Mouse (Mus musculus) intestine, embryonic 14.5 days (tissue): ENCODE measurements around the gene Rsph1. TPM values are rescaled to one million over a fixed set of nuclear protein-coding genes. Genes with fewer than 3 reads are reported as not detected.

Source experiments
- ATAC-seq: fragments of 200-750 bp; cut with Nextera tagmentation; replicated peaks from 2 replicates; pipeline ENCODE4 v1.8.0; 2017; ENCODE audit warnings: low read depth, moderate number of reproducible peaks, moderate TSS enrichment, moderate library complexity; ENCODE audit not compliant: low FRiP score, low TSS enrichment
- DNase-seq: peaks from one replicate; pipeline ENCODE4 v3.0.0-alpha.2; 2018; ENCODE audit warnings: low spot score
- H3K27ac ChIP-seq: fragments of 300-500 bp; sonication (generic); 2 replicates; pipeline ENCODE4 v1.5.1; 2014; ENCODE audit warnings: low read depth, mild to moderate bottlenecking, control low read depth
- H3K27me3 ChIP-seq: fragments of 300-500 bp; sonication (generic); replicated peaks from 2 replicates; pipeline ENCODE4 v1.6.1; 2014; ENCODE audit warnings: low read length, control low read depth; ENCODE audit not compliant: control insufficient read depth, insufficient read depth
- H3K36me3 ChIP-seq: fragments of 300-500 bp; sonication (generic); 2 replicates; pipeline ENCODE4 v1.6.1; 2014; ENCODE audit warnings: low read length, control low read depth; ENCODE audit not compliant: control insufficient read depth, insufficient read depth
- H3K4me1 ChIP-seq: fragments of 300-500 bp; sonication (generic); replicated peaks from 2 replicates; pipeline ENCODE4 v1.6.1; 2014; ENCODE audit warnings: low read length, control low read depth, mixed read lengths; ENCODE audit not compliant: control insufficient read depth, insufficient read depth
- H3K4me2 ChIP-seq: fragments of 300-500 bp; sonication (generic); 2 replicates; pipeline ENCODE4 v1.6.1; 2014; ENCODE audit warnings: low read length
- H3K4me3 ChIP-seq: fragments of 300-500 bp; sonication (generic); 2 replicates; pipeline ENCODE4 v1.5.1; 2014; ENCODE audit warnings: low read depth, low read length, control low read depth, mixed read lengths
- H3K9ac ChIP-seq: fragments of 300-500 bp; sonication (generic); 2 replicates; pipeline ENCODE4 v1.6.1; 2014; ENCODE audit warnings: mild to moderate bottlenecking, low read length
- H3K9me3 ChIP-seq: fragments of 300-500 bp; sonication (generic); 2 replicates; pipeline ENCODE4 v1.6.1; 2016; ENCODE audit warnings: low read length, control low read depth; ENCODE audit not compliant: control insufficient read depth
- WGBS: fragments of 180-500 bp; shearing (Covaris S2); extraction: QIAGEN DNeasy Blood & Tissue Kit; methylation state at CpG from one replicate; pipeline ENCODE4 v1.1.7; 2014; 5-methylcytosine and 5-hydroxymethylcytosine counted together
- polyA plus RNA-seq: library from polyadenylated mRNA; unstranded; fragments of >200 nt; fragmentation: Nextera tagmentation; extraction: Ambion mirVana; gene quantifications from 2 replicates; pipeline ENCODE4 v1.2.1, GENCODE M21; 2014

The Rsph1 gene
- polyA plus RNA-seq, 1 experiment from 2014 or later: 0.80 TPM

DNA sequence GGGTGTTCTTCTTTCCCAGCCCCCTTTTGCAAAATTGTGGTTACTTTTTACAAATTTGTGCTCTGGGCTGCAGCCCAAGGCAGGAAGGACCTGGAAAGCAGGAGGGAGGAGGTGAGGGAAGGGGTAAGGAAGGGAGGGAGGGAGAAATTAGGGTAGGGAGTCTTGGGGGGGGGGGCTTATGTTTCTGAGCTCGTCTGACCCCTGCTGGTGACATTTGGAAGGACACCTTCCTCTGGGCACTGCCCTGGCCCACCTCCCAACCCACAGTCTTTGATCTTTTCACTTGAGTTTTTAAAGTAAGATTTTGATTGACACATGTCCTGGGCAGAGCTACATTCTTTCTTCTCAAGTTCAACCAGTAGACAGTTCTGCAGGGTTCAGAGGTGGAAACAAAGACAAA is 34.4 kb downstream of the Rsph1 start:
- Histone ChIP-seq H3K27ac (no peak overlapping the region), H3K4me3 (no peak overlapping the region), H3K27me3 (no peaks in the 10 kb centered on the region), H3K4me2 (no peak overlapping the region), H3K4me1 (no peaks in the 10 kb centered on the region), H3K36me3 (no peaks in the 10 kb centered on the region), H3K9ac (no peak overlapping the region), H3K9me3 (no peaks in the 10 kb centered on the region)
- no peak for DNase-seq
- ATAC-seq: no peak
- WGBS: 0% methylated on average over 1 of the region's 1 CpGs

- no peak overlapping the region for H3K4me2 ChIP-seq
- H3K4me3 ChIP-seq: no peak overlapping the region
- WGBS: 82% methylated on average over 8 of the region's 8 CpGs
- no peaks in the 10 kb centered on the region for H3K4me1 ChIP-seq
- no peaks in the 10 kb centered on the region for H3K27me3 ChIP-seq
- no peaks in the 10 kb centered on the region for H3K36me3 ChIP-seq
- H3K27ac ChIP-seq: no peak overlapping the region
- DNase-seq (no peak), ATAC-seq (no peak)
- H3K9ac ChIP-seq: no peak overlapping the region
- H3K9me3 ChIP-seq: no peaks in the 10 kb centered on the region
Measured at GRCm38 (mm10) chr17:31241156-31241555, 36.0 kb downstream of the Rsph1 start.

DNA sequence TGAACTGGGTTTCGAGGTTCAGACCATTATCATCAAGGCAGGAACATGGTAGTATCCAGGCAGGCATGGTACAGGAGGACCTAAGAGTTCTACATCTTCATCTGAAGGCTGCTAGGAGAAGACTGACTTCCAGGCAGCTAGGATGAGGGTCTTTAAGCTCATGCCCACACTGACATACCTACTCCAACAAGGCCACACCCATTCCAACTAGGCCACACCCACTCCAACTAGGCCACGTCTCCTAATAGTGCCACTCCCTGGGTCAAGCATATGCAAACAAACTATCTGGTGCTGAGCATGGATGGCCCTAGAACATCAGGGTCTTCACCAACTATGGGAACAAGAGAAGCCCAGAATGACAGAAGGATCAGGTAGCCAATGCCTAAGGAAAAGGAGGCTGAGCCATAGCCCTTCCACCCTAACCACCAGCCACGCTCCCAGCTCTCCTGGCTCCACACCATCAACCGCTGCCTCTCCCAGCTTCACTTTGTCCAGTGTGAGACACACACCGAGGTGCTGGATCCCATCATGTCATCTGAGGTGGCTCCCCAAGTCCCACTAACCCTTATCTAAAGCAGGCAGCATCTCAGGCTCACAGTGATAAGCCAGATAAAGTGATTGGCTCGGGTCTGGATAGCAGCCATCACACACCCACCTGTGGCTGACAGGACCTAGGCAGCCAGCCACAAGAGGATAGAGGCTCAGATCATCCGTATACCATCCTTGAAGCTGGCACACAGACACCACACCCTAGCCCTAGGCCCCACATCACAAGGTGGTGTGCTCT is 38.8 kb downstream of the Rsph1 start:
- Histone ChIP-seq H3K27me3 (no peaks in the 10 kb centered on the region), H3K9ac (no peak overlapping the region), H3K9me3 (no peaks in the 10 kb centered on the region), H3K4me3 (no peak overlapping the region), H3K4me1 (no peaks in the 10 kb centered on the region), H3K27ac (no peak overlapping the region), H3K36me3 (no peaks in the 10 kb centered on the region), H3K4me2 (no peak overlapping the region)
- WGBS: 82% methylated on average over 7 of the region's 7 CpGs
- no peak for DNase-seq
- ATAC-seq: no peak

- Histone ChIP-seq H3K36me3 (no peaks in the 10 kb centered on the region), H3K9me3 (no peaks in the 10 kb centered on the region), H3K4me3 (no peak overlapping the region), H3K4me2 (no peak overlapping the region), H3K9ac (no peak overlapping the region), H3K27me3 (no peaks in the 10 kb centered on the region), H3K4me1 (no peaks in the 10 kb centered on the region), H3K27ac (no peak overlapping the region)
- WGBS: 100% methylated on average over 1 of the region's 1 CpGs
- DNase-seq (no peak), ATAC-seq (no peak)
Measured at GRCm38 (mm10) chr17:31235915-31236314, 41.3 kb downstream of the Rsph1 start.

- Histone ChIP-seq H3K4me1 (no peaks in the 10 kb centered on the region), H3K4me3 (no peak overlapping the region), H3K9me3 (no peaks in the 10 kb centered on the region), H3K27ac (no peak overlapping the region), H3K27me3 (no peaks in the 10 kb centered on the region), H3K36me3 (no peaks in the 10 kb centered on the region), H3K9ac (no peak overlapping the region), H3K4me2 (no peak overlapping the region)
- ATAC-seq (no peak), DNase-seq (no peak)
- WGBS: 53% methylated on average over 8 of the region's 8 CpGs
Measured at GRCm38 (mm10) chr17:31232251-31233010, 44.8 kb downstream of the Rsph1 start.

DNA sequence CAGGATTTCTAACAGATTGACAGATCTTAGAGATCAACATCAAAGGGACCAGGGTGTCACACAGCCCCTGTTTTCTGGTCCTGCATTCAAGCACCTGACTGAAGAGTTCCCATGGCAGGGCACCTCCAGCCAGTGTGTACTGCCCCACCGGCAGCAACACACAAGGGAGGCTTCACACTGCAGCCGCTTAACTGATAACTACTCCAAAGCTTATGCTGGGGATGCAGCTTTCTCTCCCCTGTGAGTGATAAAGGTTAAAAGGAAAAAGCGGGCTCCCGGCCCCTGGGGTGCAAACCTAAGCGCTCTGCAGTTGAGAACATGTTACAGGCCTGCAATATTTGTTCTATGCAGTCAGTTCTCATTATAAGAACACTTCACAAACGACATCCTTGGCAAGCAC is 45.4 kb downstream of the Rsph1 start:
- no peak for DNase-seq
- no peaks in the 10 kb centered on the region for H3K36me3 ChIP-seq
- no peaks in the 10 kb centered on the region for H3K9me3 ChIP-seq
- no peak overlapping the region for H3K27ac ChIP-seq
- no peaks in the 10 kb centered on the region for H3K27me3 ChIP-seq
- ATAC-seq: no peak
- H3K4me3 ChIP-seq: no peak overlapping the region
- 60% methylated on average over 6 of the region's 6 CpGs for WGBS
- H3K4me2 ChIP-seq: no peak overlapping the region
- no peaks in the 10 kb centered on the region for H3K4me1 ChIP-seq
- no peak overlapping the region for H3K9ac ChIP-seq

- no peak for ATAC-seq
- no peak overlapping the region for H3K9ac ChIP-seq
- WGBS: 83% methylated on average over 7 of the region's 7 CpGs
- no peaks in the 10 kb centered on the region for H3K36me3 ChIP-seq
- DNase-seq: no peak
- H3K4me3 ChIP-seq: no peak overlapping the region
- 0 out of 2 replicates have a peak, but pooled peaks cover 4% of the 10 kb centered on the region for H3K4me1 ChIP-seq
- H3K27ac ChIP-seq: no peak overlapping the region
- no peak overlapping the region for H3K4me2 ChIP-seq
- no peaks in the 10 kb centered on the region for H3K9me3 ChIP-seq
- no peaks in the 10 kb centered on the region for H3K27me3 ChIP-seq
Measured at GRCm38 (mm10) chr17:31226931-31227330, 50.3 kb downstream of the Rsph1 start.

DNA sequence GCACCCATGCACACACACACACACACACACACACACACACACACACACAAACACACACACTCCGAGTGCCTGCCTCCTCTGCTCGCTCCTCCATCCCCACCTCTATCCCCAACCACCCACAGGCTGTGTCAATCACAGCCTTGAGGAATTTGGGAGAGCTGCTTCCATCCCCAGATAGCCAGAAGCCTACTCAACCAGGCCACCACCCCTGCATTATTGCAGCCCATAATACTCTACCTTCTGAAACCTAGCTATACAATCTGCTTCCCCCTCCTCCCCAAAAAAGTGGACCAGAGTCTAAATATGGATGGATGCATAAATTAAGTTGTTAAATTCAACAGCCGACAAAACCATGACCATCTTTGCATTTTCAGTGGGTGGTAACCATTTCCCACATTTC is 50.8 kb downstream of the Rsph1 start:
- no peak for ATAC-seq
- 80% methylated on average over 3 of the region's 3 CpGs for WGBS
- H3K9ac ChIP-seq: no peak overlapping the region

More for the DNA sequence above, 50.8 kb downstream of the Rsph1 start:
- Histone ChIP-seq H3K27me3 (no peaks in the 10 kb centered on the region), H3K4me2 (no peak overlapping the region), H3K27ac (no peak overlapping the region), H3K9me3 (no peaks in the 10 kb centered on the region), H3K36me3 (no peaks in the 10 kb centered on the region), H3K4me1 (0 out of 2 replicates have a peak, but pooled peaks cover 4% of the 10 kb centered on the region), H3K4me3 (no peak overlapping the region)
- DNase-seq: no peak
